Mouse (Mus musculus) cerebellum, adult 9-11 months (tissue): Measurements from ENCODE around the gene Rgr.
A peak's percentile ranks its signal among the peaks of the same experiment; 100 is the strongest.
"Not testable (repeated sequence)": the region's sequence is repeated elsewhere in the genome, so short reads cannot be mapped to it uniquely, and the experiment has no call there.

Experiments used
- DNase-seq: peaks from one replicate; pipeline ENCODE4 v3.0.0; 2022

The Rgr gene

DNA sequence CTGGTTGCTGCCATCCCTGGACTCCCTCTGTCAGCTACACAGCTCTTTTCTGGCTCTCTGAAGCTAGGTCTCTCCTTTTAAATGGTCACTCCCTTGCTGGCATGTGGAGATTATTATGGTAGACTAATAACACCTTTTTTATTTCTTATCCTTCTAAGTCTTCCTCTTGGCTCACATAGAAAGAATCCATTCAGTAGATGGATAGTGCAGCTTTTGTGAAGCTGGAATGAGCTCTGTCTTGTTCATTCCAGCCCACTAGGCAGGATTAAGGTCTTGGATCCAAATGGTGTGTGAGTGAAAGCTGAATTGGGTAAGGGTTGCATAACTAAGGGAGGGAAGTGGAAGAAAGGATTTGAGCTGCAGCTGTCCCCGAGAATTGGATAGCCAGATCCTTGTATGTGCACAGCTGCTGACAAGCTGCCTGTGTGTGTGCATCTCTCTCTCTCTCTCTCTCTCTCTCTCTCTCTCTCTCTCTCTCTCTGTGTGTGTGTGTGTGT, at the start of gene Rgr:
Rgr (minus strand) TSS at position 51 of the 497 bp plus-strand sequence.
- no peak for DNase-seq

DNA sequence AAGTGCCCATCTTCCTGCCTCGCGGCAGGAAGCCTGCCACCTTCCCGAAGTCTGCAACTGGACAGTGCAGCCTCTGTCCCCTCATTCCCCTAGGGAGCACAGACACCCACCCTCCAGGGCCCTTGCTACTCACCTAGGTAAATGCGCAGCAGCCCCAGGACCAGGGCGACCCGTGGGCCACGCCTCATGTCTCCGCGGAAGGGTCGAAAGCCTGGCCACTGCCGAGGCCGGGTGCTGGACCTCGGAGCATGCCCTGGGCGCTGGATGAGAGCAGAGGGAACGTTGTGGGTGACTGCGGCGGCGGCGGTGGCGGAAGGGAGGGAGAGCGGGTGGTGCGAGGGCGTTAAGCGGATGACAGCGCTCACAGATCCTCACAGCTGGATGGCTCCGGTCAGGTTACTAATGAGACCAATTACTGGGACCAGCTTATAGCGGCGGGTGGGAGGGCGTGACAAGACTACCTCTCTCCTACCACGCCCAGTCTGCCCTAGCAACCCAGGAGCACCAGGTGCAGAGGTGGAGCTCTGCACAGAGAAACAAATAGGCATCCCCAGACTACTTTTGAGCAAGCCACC, 49.3 kb upstream of the Rgr start, which contains the start of gene Cdhr1:
Cdhr1 (minus strand) TSS at position 392 of the 575 bp plus-strand sequence.
- no peak for DNase-seq

DNA sequence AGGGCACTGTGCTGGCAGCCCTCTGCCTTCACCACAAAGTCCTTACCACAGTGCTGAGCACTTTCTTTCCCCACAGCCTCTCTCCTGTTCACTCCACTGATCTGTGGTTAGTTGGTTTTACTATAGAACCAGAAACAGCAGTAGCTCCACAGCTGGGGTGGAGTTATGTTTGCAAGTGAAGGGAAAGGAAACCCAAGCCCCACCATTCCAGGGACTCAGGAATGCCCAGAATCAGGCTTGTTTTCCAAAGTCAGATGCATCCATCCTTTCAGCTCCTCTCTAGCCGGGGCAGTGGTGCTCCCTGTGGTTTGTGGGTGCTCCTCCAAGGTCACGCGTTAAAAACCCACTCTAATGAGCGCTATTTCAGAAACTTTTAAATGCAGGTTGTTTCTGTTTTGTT, 46.8 kb upstream of the Rgr start:
- no peak for DNase-seq

DNA sequence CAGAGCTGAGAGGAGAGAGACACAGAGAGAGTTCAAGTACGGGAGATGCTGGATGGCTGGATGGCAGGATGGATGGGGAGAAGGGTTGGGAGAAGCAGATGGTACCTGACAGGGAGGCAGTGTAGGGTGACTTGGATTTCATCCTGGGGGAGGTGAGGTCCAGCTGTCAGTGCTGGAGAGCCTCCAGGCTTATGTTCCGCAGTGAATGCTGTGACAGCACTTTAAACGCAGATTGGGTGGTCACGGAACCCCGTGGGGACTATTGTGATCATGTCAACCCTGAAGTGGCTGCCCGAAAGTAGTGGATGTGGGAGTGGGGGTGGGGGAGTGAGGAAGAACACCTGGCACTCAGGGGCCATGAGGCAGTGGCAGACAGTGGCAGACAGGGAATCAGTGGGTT, 45.7 kb upstream of the Rgr start:
- no peak for DNase-seq

DNA sequence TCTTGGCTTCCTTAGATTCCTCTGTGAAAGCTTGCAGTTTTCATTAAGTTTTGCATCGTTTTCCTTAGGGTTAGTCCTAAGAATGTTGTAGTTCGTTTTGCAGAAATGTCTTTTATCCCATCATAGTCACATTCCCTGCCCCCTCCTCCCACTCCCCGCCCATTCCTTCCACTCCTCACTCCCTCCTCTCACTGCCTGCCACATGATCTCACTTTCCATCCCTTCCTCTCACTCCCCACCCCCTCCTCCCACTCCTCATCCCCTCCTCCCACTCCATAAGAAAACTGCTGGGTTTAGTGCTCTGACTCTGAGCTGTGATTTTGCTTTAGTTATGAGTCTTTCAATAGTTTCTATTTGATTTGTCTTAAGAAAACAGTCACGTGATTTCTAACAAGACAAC, 35.0 kb upstream of the Rgr start:
- DNase-seq, result no peak

DNA sequence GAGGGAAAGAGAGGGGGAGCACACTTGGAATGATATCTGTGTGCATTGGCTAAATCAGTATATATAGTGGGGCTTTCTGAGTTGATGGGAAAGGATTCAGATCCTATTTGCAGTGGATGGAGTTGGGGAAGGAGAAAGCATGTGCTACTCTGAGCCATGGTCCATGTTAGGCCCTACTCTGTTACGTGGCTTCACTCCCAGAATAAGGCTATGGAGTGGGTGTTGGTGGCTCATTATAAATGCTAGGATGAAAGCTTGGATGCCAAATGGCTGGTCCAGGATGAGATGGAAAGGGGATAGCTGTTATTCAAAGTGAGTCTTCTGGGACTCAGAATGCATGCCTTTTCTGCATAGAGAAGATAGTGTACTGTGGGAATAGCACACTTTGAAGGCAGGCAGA, 32.0 kb upstream of the Rgr start:
- no peak for DNase-seq

DNA sequence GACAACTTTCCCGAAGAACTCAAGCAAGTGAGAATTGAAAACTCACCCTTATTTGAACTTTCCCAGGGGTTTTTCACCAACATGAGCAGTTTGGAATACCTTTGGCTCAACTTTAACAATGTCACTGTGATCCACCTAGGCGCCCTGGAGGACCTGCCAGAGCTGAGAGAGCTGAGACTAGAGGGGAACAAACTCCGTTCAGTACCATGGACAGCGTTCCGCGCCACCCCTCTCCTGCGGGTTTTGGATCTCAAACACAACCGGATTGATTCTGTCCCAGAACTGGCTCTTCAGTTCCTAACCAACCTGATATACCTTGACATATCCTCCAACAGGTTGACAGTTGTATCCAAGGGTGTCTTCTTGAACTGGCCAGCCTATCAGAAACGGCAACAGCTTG, 19.8 kb upstream of the Rgr start:
- no peak for DNase-seq

DNA sequence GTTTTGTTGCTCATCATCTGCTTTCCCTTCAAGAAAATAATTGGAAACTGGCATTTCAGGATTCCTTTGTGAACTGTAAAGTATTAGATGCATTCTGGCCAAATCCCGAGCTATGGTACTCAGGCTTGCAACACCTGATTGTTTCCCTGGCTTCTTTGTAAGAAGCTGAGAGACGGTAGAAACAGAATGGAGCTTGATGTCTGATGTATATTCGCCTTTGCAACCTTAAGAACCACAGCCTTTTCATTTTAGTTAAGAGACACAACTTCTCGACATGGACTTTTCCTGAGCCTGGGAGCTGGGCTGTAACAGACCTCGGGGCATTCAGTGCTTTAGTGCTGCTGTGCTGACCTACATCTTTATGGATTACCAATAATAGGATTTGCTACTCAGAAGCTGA, 18.9 kb upstream of the Rgr start, which contains the start of gene Lrit2:
Lrit2 (plus strand) TSS at position 301 of the 400 bp plus-strand sequence.
- no peak for DNase-seq

DNA sequence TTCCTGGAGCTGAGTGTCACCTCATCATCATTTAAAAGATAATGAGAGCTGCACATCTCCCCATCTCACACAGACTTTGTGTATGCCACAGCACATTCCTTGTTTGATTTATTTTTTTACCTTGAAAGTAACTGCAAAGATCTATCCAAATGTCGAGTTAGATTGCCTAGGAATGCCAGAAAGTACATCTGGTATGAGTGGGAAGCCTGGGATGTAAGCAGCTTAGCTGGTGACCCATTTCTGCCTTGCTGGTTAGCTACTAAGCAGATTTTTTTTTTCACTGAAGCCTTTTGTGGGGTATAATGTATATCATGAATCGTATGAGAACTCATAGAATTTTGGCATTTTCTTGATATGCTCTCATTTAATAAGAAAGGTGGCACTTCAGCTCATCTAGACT, 17.9 kb upstream of the Rgr start:
- no peak for DNase-seq

DNA sequence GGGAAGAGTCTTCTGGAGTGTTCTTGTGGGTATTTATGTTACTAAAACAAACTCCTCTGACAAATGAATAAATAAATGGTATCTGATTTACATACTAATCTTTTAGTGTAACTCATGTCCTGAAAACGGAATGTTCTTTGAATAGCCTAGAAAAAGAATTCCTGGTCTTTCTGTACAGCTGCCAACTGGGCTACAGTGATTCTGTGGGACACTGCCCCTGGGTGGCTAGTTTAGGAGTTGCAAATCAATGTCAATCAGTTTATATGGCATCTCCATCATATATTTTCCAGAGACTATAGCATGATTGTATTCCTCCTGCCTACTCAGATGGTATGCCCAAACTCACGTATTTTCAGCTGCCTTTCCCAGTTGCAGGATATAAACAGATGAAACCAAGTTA, 16.1 kb upstream of the Rgr start:
- DNase-seq, result no peak

DNA sequence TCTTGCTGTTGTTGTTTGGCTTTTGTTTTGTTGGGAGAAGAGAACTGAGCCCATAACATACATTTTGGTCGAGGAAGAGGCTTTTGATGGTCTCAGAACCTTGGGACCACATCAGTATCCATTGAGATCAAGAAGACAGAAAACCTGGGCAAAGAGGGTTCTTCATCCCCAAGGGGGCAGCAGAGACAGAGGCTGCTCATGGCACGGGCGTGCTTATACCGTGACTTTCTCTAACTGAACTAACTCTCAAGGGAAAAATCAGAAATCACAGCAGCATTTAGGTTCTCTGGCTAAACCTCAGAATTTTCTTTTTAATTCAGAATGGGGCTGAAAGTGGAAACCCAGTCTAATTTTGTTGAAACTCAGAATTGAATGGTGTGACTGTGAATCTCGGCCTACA, 14.3 kb downstream of the Rgr start:
- no peak for DNase-seq

DNA sequence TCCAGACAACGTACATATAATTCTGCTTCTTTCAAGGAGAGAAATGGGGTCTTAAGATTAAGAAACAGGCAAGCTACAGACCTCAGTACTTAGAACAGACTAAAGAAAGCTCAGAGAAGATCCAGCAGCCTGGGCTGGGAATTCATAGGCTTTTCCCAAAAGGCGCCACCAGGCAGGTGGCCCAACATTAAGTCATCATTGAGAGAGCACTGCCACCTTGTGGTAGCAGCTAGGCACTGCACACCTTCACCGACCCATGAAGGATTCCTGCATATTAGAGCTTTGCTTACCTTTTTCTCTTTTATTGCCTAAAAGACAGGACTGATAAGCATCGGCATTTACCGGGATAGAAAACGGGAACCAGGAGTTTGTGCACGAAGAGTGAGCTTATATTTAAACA, 15.5 kb downstream of the Rgr start:
- peak; percentile 66 for DNase-seq

DNA sequence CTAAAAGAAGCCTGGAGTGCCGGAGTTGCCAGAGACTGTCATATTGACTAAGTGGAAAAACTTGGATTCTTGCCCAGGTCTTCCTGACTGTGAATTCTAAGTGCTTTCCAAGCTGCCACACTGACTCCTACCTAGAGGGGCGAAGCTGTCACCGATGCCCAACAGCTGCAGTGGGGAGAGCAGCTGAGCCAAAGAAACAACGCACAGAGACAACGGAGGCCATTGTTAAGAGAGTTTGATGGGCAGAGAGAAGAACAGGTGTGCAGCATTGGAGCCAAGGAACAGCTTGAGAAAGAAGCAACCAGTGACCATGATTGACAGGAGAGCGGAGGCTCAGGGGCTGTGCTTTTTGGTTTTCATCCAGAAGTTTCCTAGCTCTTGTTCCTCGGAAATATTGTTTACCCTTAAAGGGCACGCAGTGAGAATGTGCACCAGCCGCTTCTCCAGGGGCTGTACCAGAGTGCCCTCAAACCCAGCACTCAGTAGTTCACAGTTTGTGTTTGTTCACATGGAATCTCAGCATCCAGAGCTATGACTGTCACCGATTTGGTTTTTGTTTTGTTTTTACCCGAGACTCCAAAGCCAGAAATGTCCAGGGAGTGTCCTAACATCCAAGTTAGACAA, 16.2 kb downstream of the Rgr start:
- DNase-seq, result peak; percentile 9

DNA sequence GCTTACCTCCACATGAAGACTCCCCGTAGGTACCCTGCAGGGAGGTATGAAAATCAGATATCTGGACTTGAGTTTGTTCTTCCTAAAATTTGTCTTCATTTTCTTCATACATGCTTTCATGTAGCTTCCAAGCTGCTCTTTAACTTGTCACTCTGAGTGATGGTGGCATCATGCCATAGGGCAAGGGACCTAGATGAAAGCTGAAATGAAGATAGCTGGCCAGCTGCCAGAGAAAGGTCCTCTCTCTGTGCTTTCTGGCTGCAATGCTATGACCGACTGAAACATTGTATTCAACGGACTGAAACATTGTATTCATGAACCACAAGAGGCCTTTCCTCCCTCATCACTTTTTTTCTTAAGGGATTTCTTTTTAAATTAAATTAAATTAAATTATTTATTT, 20.2 kb downstream of the Rgr start:
- DNase-seq, result no peak

DNA sequence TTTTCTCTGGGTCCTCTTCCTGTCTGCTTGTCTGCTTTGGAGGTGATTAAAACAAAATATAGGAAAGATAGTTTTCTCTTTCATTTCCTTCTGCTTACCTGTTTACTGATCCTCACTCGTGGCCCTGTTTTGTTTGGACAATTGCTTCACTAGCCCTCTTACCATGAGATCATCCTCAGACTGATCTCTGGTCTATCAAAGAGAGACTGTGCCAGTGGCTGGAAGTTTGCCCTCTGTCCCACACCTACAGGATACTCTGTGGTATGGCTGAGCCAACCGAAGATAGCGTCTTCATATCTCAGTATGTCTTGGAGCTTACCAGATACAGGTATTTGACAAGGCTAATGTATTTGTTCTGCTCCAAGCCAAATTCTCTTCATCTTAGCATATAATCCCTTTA, 20.8 kb downstream of the Rgr start:
- DNase-seq, result no peak

DNA sequence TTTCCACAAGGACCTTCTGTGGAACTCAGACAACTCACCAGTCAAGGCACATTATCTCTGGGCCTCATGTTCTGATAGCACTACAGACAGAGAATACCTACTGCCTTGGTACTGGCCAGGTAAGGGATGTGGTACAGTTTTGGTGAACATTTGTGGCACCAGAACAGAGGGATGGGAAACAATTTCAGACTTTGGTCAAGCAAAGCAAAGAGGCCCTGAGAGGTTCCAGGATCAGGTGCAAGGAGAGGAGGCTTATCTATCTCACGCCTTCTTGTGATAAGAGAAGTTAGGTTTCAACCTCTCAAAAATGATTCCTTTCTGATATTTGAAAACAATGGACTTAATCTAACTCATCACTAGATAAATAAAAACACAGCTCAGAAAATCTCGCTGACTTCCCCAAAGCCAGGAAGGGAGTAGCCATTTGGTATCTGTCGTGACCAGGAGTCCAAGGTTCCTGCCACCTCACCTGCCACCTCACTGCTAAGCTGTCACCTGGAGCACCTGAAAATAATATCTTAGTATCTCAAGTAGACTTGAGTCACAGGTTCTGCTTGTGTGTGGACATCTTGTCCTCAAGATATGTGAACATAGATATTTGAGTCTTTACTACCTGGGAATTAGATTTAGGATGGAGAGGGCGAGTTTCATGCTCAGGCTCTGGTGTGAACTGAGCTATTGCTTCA, 21.4 kb downstream of the Rgr start:
- no peak for DNase-seq

DNA sequence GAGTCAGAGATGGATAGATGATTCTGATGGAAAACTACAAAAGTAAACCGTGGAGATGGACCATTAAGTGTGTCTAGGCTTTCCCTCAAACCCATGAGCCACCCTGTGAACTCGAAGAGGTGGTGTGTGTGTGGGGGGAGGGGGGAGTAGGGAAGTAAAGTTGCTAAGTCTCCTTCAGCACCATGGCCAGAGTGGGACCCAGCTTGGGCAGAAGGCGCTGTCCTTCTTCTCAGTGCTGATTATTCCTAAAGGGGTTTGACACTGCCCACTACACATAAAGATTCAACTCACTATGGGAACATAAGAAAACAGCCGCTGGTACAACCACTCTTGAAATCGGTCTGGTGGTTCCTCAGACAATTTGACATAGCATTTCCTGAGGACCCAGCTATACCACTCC, 32.9 kb downstream of the Rgr start:
- DNase-seq, result no peak

DNA sequence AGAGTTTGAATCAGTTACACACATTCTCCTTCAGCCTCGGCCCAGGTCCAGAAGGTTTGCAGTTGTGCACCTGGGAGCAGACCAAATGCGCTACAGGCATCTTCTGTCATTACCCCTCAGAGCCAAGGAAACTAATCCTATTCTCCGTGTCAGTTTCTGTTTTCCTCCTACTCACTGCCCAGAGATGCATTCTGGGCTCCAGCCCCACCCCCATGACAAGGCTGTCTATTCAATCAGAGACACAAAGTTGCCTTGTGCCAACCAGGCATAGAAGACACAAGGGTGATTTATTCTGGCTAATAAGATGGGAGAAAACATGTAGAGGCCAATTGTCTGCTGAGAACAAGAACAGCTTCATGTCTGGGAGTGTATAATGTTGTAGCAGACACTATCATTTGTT, 35.1 kb downstream of the Rgr start:
- DNase-seq, result no peak

DNA sequence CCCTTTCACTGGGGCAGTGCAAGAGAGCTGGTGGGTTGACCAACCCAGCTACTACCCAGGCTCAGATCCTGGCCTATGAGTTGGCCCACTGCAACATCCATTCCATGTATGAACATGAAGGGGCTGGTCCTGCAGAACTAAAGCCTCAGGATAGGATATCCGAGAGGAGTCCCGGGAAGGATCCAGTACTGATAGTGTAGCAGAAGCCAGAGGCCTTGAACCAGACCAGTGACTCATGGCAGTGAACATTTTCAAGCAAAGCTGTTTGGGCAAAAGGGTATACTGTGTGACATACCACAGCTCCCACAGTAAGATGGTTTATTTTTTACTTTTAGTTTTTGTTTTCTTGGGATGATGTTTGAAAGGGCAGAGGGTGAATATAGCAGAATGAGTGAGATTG, 39.1 kb downstream of the Rgr start:
- no peak for DNase-seq

DNA sequence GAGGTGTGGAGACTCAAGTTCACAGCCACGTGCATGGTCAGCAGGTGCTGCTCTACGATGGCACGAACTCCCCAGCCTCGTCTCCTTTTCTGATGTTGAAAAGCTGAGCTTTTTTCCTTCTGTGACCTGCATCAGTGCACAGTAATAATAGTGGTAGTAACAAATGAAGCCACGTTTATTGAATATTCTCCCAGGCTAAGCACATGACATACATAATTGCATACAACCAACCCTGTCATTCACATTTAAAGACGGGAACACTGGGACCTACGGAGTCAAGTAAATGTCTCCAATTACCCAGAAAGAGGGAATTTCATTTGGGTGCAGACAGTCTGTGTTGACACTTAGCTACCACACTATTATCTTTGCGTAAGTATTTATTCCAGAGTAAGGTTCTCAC, 42.3 kb downstream of the Rgr start:
- no peak for DNase-seq

DNA sequence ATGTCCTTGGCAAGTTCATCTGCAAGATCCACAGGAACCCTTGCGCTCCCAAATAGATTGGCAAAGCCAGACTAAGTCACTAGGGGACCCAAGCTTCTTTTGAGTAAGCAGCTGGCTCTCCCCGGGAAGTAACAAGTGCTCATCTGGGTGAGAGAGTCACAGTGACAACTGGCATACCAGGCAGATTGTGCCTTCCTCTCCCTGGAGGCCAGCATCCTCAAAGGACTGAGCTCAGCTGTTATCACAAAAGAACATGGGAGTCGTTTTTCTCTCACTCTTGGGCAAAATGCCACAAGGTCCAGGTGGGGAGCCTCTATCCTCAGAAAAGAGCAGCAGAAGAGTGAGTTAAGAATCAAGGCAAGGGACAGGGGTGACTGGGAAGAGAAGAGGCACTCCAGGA, 42.9 kb downstream of the Rgr start:
- DNase-seq, result no peak

DNA sequence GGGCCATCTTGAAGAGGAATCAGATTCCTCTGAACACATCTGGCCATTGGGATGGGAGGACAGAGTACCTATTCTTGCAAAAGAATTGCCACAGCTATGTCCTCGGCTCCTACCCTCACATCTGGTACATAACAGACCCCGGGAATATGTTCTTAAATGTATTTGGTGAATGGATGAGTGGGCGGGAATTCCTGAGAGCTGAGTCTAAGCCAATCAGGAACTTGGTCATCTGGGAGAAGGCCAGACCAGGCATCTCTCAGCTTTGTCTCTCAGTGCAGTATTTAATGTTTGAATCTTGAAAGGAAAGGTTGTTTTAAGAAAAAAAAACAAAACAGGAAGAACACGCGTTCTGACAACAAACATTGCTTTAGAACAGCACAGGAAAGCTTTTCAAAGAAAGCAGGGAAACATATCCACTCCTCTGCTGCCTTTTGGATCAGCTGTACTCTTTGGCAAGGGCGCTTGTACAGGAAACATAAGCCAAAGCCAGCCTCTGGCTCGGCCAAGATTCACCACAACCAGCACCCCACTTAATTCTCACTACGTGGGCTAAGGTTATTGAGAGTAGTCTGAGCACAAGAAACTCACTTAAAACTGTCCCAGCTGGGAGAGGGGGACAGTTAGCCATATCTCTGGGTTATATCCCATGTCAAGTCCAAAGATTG, 45.2 kb downstream of the Rgr start:
- DNase-seq, result no peak

DNA sequence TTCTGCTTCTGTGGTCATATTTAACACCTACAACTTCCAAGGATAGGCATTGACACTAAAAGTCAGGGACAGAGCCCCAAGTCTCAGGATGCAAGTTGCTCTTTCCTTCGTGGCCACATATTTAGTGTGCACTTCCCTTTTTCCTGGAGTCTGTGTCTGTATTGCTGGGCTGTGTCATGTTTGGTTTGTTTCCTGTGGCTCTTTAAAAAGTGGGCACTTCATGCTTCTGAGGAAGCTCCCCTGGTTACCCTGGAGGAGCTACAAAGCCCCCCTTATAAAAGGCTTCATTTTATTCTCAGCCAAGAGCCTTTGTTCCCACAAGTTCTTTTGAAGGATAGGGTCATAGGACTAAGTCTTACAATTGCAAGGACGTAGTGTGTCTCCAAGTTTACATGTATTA, 45.9 kb downstream of the Rgr start:
- DNase-seq, result no peak

DNA sequence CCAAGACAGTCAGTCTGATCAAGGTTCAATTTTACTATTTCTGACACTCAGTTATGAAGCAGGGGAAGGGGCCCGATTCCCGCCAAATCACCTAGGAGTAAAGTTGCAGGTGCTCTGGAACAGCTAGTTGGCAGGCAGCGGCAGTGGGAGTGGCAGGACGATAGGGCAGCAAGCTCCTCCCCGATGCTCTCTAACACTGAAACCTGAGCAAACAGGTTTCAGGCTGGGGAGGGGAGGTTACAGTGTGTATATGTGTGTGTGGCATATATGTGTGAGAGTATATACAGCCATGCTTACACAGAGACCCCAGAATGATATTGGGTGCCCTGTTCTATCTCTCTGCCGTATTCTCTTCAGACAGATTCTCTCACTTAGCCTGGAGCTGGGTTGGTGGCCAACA, 48.0 kb downstream of the Rgr start:
- DNase-seq, result not testable (repeated sequence)
